8 mouse cellular contexts compared by ENCODE assay signal in genomic region chr5:36018366-36018765, GRCm38 (mm10).
A peak's percentile ranks its signal among the peaks of the same experiment; 100 is the strongest.
DNase-seq lines count a peak whose midpoint lies in the region; ATAC-seq and TF ChIP-seq lines count a peak whose summit lies in the region.

No protein-coding gene starts in this region.

- no peaks in the 10 kb centered on the region; the same call in 1 of the 2 replicates for H3K36me3 ChIP-seq in lung, embryonic 14.5 days (ENCODE audit: insufficient read depth)
- no peaks in the 10 kb centered on the region for H3K36me3 ChIP-seq in splenic B cell, adult 2 months (ENCODE audit: control insufficient read depth, insufficient read depth, low read length, poor library complexity, severe bottlenecking)
- H3K36me3 ChIP-seq in midbrain, embryonic 16.5 days (ENCODE audit: control insufficient read depth, insufficient read depth, low read length): peaks cover 7% of the 10 kb centered on the region; the same call in 1 of the 2 replicates

- H3K9ac ChIP-seq in lung, embryonic 14.5 days: no peak overlapping the region
- H3K9ac ChIP-seq in midbrain, embryonic 16.5 days (ENCODE audit: low read depth, low read length): no peak overlapping the region

- H3K4me3 ChIP-seq in lung, embryonic 14.5 days (ENCODE audit: low read depth, low read length): no peak overlapping the region
- no peak overlapping the region for H3K4me3 ChIP-seq in midbrain, embryonic 16.5 days (ENCODE audit: low read depth, low read length)

- no peaks in the 10 kb centered on the region for H3K4me1 ChIP-seq in lung, embryonic 14.5 days (ENCODE audit: insufficient read depth)
- H3K4me1 ChIP-seq in midbrain, embryonic 16.5 days (ENCODE audit: control insufficient read depth, insufficient read depth, low read length): no peaks in the 10 kb centered on the region

- H3K9me3 ChIP-seq in lung, embryonic 14.5 days (ENCODE audit: low read depth, low read length): no peaks in the 10 kb centered on the region
- no peaks in the 10 kb centered on the region for H3K9me3 ChIP-seq in midbrain, embryonic 16.5 days (replicated peaks; ENCODE audit: control insufficient read depth, low read length, poor library complexity, severe bottlenecking)

- peak; percentile 51 for DNase-seq in lung, embryonic 14.5 days
- DNase-seq in lung, postnatal 4 days: no peak
- DNase-seq in ES-CJ7 (ENCODE audit: low read depth, low spot score) (peak; percentile 60), MN1 (ENCODE audit: low spot score) (no peak)
- peak; percentile 2 for DNase-seq in c-Kit-positive CD71-positive TER-119-negative erythroid progenitor cells, embryonic 14.5 days (ENCODE audit: low read depth)
- DNase-seq in splenic B cell, adult 2 months (ENCODE audit: low read depth, low spot score): peak; percentile 21
- DNase-seq in gastrocnemius, adult 8-10 months (ENCODE audit: low spot score in 2 of 2): no peak

- no peak overlapping the region for H3K4me2 ChIP-seq in lung, embryonic 14.5 days
- H3K4me2 ChIP-seq in midbrain, embryonic 16.5 days (ENCODE audit: low read length): no peak overlapping the region

- peak; percentile 63 for TF ChIP-seq CTCF in lung, embryonic 14.5 days (IDR thresholded peaks at IDR 0.05; ENCODE audit: low read depth)

- ATAC-seq in lung, embryonic 14.5 days (ENCODE audit: insufficient read depth): no peak
- no peak for ATAC-seq in midbrain, embryonic 16.5 days

- 75% methylated on average over 3 of the region's 3 CpGs for WGBS in lung, embryonic 14.5 days
- 89% methylated on average over 3 of the region's 3 CpGs for WGBS in midbrain, embryonic 16.5 days

- no peak overlapping the region for H3K27ac ChIP-seq in lung, embryonic 14.5 days (ENCODE audit: low read depth)
- no peak overlapping the region for H3K27ac ChIP-seq in midbrain, embryonic 16.5 days (ENCODE audit: low read length)

- no peaks in the 10 kb centered on the region for H3K27me3 ChIP-seq in lung, embryonic 14.5 days (ENCODE audit: insufficient read depth, low read length)
- no peaks in the 10 kb centered on the region for H3K27me3 ChIP-seq in splenic B cell, adult 2 months (ENCODE audit: control insufficient read depth, insufficient read depth, low read length, poor library complexity, severe bottlenecking)
- no peaks in the 10 kb centered on the region for H3K27me3 ChIP-seq in midbrain, embryonic 16.5 days (ENCODE audit: control insufficient read depth, insufficient read depth, low read depth, low read length)

Comparison
In these comparisons a context has a peak if more than half of its experiments do, and no peak if none do; other contexts are left out.
1. DNase-seq: peak in lung, embryonic 14.5 days (single experiment), ES-CJ7 (single experiment), c-Kit-positive CD71-positive TER-119-negative erythroid progenitor cells, embryonic 14.5 days (single experiment) and splenic B cell, adult 2 months (single experiment); none in lung, postnatal 4 days (0 of 2), gastrocnemius, adult 8-10 months (0 of 2) and MN1 (single experiment).